Mouse (Mus musculus) embryonic facial prominence, embryonic 11.5 days (tissue): ENCODE results near the gene Hoxb1. TPM values are rescaled to one million over a fixed set of nuclear protein-coding genes. Genes with fewer than 3 reads are reported as not detected.

Experiments
- ATAC-seq: fragments of 200-750 bp; cut with Nextera tagmentation; replicated peaks from 2 replicates; pipeline ENCODE4 v1.8.0; 2017; ENCODE audit warnings: low read depth; ENCODE audit not compliant: insufficient number of reproducible peaks, low FRiP score, low TSS enrichment
- DNase-seq: peaks from one replicate; pipeline ENCODE4 v3.0.0-alpha.2; 2015; ENCODE audit warnings: low spot score
- H3K27ac ChIP-seq: fragments of 300-500 bp; sonication (generic); replicated peaks from 2 replicates; pipeline ENCODE4 v1.5.1; 2014; ENCODE audit warnings: mild to moderate bottlenecking, low read depth, low read length, control low read depth
- H3K27me3 ChIP-seq: fragments of 300-500 bp; sonication (generic); 2 replicates; pipeline ENCODE4 v1.6.1; 2014; ENCODE audit warnings: mild to moderate bottlenecking, low read length, moderate library complexity, mixed read lengths; ENCODE audit not compliant: control insufficient read depth, insufficient read depth
- H3K36me3 ChIP-seq: fragments of 300-500 bp; sonication (generic); replicated peaks from 2 replicates; pipeline ENCODE4 v1.6.1; 2014; ENCODE audit warnings: low read depth, mild to moderate bottlenecking, low read length, moderate library complexity, mixed read lengths; ENCODE audit not compliant: control insufficient read depth, insufficient read depth
- H3K4me1 ChIP-seq: fragments of 300-500 bp; sonication (generic); 2 replicates; pipeline ENCODE4 v1.6.1; 2014; ENCODE audit warnings: low read length, mixed read lengths; ENCODE audit not compliant: control insufficient read depth, insufficient read depth
- H3K4me2 ChIP-seq: fragments of 300-500 bp; sonication (generic); 2 replicates; pipeline ENCODE4 v1.6.1; 2014; ENCODE audit warnings: low read depth, mild to moderate bottlenecking, control low read depth, low read length, moderate library complexity
- H3K4me3 ChIP-seq: fragments of 300-500 bp; sonication (generic); 2 replicates; pipeline ENCODE4 v1.5.1; 2014; ENCODE audit warnings: low read depth, low read length, control low read depth
- H3K9ac ChIP-seq: fragments of 300-500 bp; sonication (generic); replicated peaks from 2 replicates; pipeline ENCODE4 v1.6.1; 2014; ENCODE audit warnings: mild to moderate bottlenecking, control low read depth, low read length
- H3K9me3 ChIP-seq: fragments of 300-500 bp; sonication (generic); replicated peaks from 2 replicates; pipeline ENCODE4 v1.6.1; 2016; ENCODE audit warnings: mild to moderate bottlenecking, low read length, inconsistent platforms, mixed read lengths; ENCODE audit not compliant: control insufficient read depth
- WGBS: fragments of 180-500 bp; shearing (Covaris S2); extraction: QIAGEN DNeasy Blood & Tissue Kit; methylation state at CpG from one replicate; pipeline ENCODE4 v1.1.7; 2014; 5-methylcytosine and 5-hydroxymethylcytosine counted together
- polyA plus RNA-seq: library from polyadenylated mRNA; unstranded; fragments of >200 nt; fragmentation: Nextera tagmentation; extraction: Ambion mirVana; gene quantifications from 2 replicates; pipeline ENCODE4 v1.2.1, GENCODE M21; 2014

Gene Hoxb1
- polyA plus RNA-seq, 1 experiment from 2014 or later, result 0.97 TPM

DNA sequence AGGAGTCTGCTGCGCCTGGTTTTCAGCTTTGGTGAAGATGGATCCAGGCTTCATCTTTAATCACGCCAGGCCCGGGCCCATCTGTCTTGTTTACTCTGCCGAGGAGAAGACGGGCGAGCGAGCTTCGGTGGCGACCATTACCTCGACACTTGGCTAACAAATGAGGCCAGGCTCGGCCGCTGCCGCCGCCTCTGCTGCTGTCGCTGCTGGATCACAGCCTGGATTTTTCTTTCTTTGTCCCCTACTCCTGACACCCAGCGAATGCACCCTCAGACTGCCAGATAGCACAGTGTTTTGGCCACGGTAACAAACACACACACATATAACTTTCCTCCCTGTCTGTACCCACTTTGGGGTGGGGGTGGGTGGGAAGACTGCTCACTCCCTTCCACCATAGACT, 44.9 kb upstream of the Hoxb1 start:
- DNase-seq (no peak), ATAC-seq (no peak)
- no peaks in the 10 kb centered on the region for H3K9me3 ChIP-seq
- H3K4me3 ChIP-seq, result no peak overlapping the region
- no peaks in the 10 kb centered on the region; the same call in 1 of the 2 replicates for H3K4me1 ChIP-seq
- WGBS, result under 1% methylated on average over 17 of the region's 17 CpGs
- peaks cover 88% of the 10 kb centered on the region for H3K27me3 ChIP-seq
- H3K27ac ChIP-seq, result no peak overlapping the region
- no peaks in the 10 kb centered on the region for H3K36me3 ChIP-seq
- no peak overlapping the region for H3K9ac ChIP-seq
- H3K4me2 ChIP-seq, result no peak overlapping the region

GRCm38 (mm10) chr11:96321846-96322245, 43.7 kb upstream of the Hoxb1 start:
- Histone ChIP-seq H3K27me3 (peaks cover 88% of the 10 kb centered on the region), H3K27ac (no peak overlapping the region), H3K9me3 (no peaks in the 10 kb centered on the region), H3K36me3 (no peaks in the 10 kb centered on the region), H3K4me1 (no peaks in the 10 kb centered on the region; the same call in 1 of the 2 replicates), H3K4me2 (no peak overlapping the region), H3K9ac (no peak overlapping the region), H3K4me3 (no peak overlapping the region)
- ATAC-seq (no peak), DNase-seq (no peak)
- 10% methylated on average over 5 of the region's 5 CpGs for WGBS

- Histone ChIP-seq H3K9ac (no peak overlapping the region), H3K4me1 (no peaks in the 10 kb centered on the region; the same call in 1 of the 2 replicates), H3K27ac (no peak overlapping the region), H3K9me3 (no peaks in the 10 kb centered on the region), H3K36me3 (no peaks in the 10 kb centered on the region), H3K4me3 (no peak overlapping the region), H3K27me3 (peaks cover 91% of the 10 kb centered on the region), H3K4me2 (no peak overlapping the region)
- 1% methylated on average over 6 of the region's 6 CpGs for WGBS
- ATAC-seq, result no peak
- no peak for DNase-seq
Observed at GRCm38 (mm10) chr11:96322738-96323137, 42.8 kb upstream of the Hoxb1 start.

- no peak within 1 kb of the TSS for H3K4me3 ChIP-seq
- ATAC-seq (no peak), DNase-seq (no peak)
- H3K4me1 ChIP-seq, result no peaks in the 10 kb centered on the region; the same call in 1 of the 2 replicates
- no peak within 1 kb of the TSS for H3K9ac ChIP-seq
- H3K36me3 ChIP-seq, result no peaks in the 10 kb centered on the region
- H3K27me3 ChIP-seq, result peaks cover 91% of the 10 kb centered on the region
- no peaks in the 10 kb centered on the region for H3K9me3 ChIP-seq
- 5% methylated on average over 10 of the region's 10 CpGs for WGBS
- no peak within 1 kb of the TSS for H3K27ac ChIP-seq
- H3K4me2 ChIP-seq, result no peak within 1 kb of the TSS
Observed at GRCm38 (mm10) chr11:96323154-96323553, 42.4 kb upstream of the Hoxb1 start, which contains the start of gene Hoxb3. TSS of gene Hoxb3 (plus strand) at chr11:96323326.

GRCm38 (mm10) chr11:96324125-96324524, 41.4 kb upstream of the Hoxb1 start:
- H3K4me2 ChIP-seq, result no peak overlapping the region
- H3K36me3 ChIP-seq, result no peaks in the 10 kb centered on the region
- no peak overlapping the region for H3K4me3 ChIP-seq
- H3K27me3 ChIP-seq, result peaks cover 90% of the 10 kb centered on the region
- no peaks in the 10 kb centered on the region for H3K9me3 ChIP-seq
- ATAC-seq, result no peak
- no peaks in the 10 kb centered on the region for H3K4me1 ChIP-seq
- 4% methylated on average over 5 of the region's 5 CpGs for WGBS
- H3K27ac ChIP-seq, result no peak overlapping the region
- no peak for DNase-seq
- no peak overlapping the region for H3K9ac ChIP-seq

- Histone ChIP-seq H3K4me1 (no peaks in the 10 kb centered on the region), H3K27ac (no peak overlapping the region), H3K9ac (no peak overlapping the region), H3K27me3 (peaks cover 90% of the 10 kb centered on the region), H3K9me3 (no peaks in the 10 kb centered on the region), H3K4me2 (no peak overlapping the region), H3K36me3 (no peaks in the 10 kb centered on the region), H3K4me3 (no peak overlapping the region)
- DNase-seq (no peak), ATAC-seq (no peak)
- 3% methylated on average over 8 of the region's 8 CpGs for WGBS
Observed at GRCm38 (mm10) chr11:96324965-96325364, 40.6 kb upstream of the Hoxb1 start.

- H3K4me3 ChIP-seq, result no peak overlapping the region
- H3K36me3 ChIP-seq, result no peaks in the 10 kb centered on the region
- no peak overlapping the region for H3K4me2 ChIP-seq
- no peaks in the 10 kb centered on the region for H3K4me1 ChIP-seq
- peaks cover 92% of the 10 kb centered on the region for H3K27me3 ChIP-seq
- no peak overlapping the region for H3K27ac ChIP-seq
- no peaks in the 10 kb centered on the region for H3K9me3 ChIP-seq
- under 1% methylated on average over 22 of the region's 22 CpGs for WGBS
- no peak overlapping the region for H3K9ac ChIP-seq
- DNase-seq (no peak), ATAC-seq (no peak)
Observed at GRCm38 (mm10) chr11:96325747-96326212, 39.8 kb upstream of the Hoxb1 start.

DNA sequence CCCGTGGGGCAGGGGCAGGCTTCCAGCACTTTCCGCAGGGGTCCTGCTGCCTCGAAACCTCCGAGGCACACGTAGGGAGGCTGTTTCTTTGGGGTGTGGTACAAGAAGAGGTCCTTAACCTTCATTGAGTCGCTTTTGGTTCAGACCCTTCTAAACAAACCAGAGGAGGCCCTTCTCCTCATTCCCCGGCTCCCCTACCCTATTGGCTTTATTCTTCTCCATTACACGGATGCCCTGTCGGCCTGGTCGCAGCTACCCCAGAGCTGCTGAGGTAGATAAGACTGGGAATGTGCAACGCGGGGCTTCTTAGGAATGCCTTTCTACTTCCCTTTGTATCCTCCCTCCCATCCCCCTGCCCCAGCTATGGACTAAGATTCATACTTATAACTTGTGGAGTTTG, 38.8 kb upstream of the Hoxb1 start:
- no peak for DNase-seq
- H3K27me3 ChIP-seq, result peaks cover 93% of the 10 kb centered on the region
- no peak overlapping the region for H3K4me3 ChIP-seq
- no peak overlapping the region for H3K4me2 ChIP-seq
- no peak overlapping the region for H3K9ac ChIP-seq
- H3K36me3 ChIP-seq, result no peaks in the 10 kb centered on the region
- no peak for ATAC-seq
- H3K9me3 ChIP-seq, result no peaks in the 10 kb centered on the region
- H3K4me1 ChIP-seq, result no peaks in the 10 kb centered on the region
- 0% methylated on average over 12 of the region's 12 CpGs for WGBS
- H3K27ac ChIP-seq, result no peak overlapping the region
